Mouse (Mus musculus) hindbrain, embryonic 11.5 days (tissue): ENCODE measurements around the gene Homer1. TPM values are rescaled to one million over a fixed set of nuclear protein-coding genes. Genes with fewer than 3 reads are reported as not detected.

Experiments used
- ATAC-seq: fragments of 200-750 bp; cut with Nextera tagmentation; 2 replicates; pipeline ENCODE4 v1.8.0; 2017; ENCODE audit warnings: mild to moderate bottlenecking, moderate TSS enrichment, moderate library complexity; ENCODE audit not compliant: low FRiP score
- DNase-seq: peaks from one replicate; pipeline ENCODE4 v3.0.0-alpha.2; 2015; ENCODE audit warnings: low spot score
- H3K27ac ChIP-seq: fragments of 300-500 bp; sonication (generic); 2 replicates; pipeline ENCODE4 v1.5.1; 2014; ENCODE audit warnings: mild to moderate bottlenecking, low read depth, low read length
- H3K27me3 ChIP-seq: fragments of 300-500 bp; sonication (generic); 2 replicates; pipeline ENCODE4 v1.6.1; 2014; ENCODE audit warnings: mild to moderate bottlenecking, low read length, moderate library complexity, mixed read lengths; ENCODE audit not compliant: control insufficient read depth, insufficient read depth
- H3K36me3 ChIP-seq: fragments of 300-500 bp; sonication (generic); 2 replicates; pipeline ENCODE4 v1.6.1; 2014; ENCODE audit warnings: mild to moderate bottlenecking, low read length, moderate library complexity, mixed read lengths; ENCODE audit not compliant: control insufficient read depth, insufficient read depth
- H3K4me1 ChIP-seq: fragments of 300-500 bp; sonication (generic); replicated peaks from 2 replicates; pipeline ENCODE4 v1.6.1; 2014; ENCODE audit warnings: low read length, mixed read lengths; ENCODE audit not compliant: control insufficient read depth, insufficient read depth
- H3K4me2 ChIP-seq: fragments of 300-500 bp; sonication (generic); replicated peaks from 2 replicates; pipeline ENCODE4 v1.6.1; 2014; ENCODE audit warnings: mild to moderate bottlenecking, low read depth, low read length
- H3K4me3 ChIP-seq: fragments of 300-500 bp; sonication (generic); 2 replicates; pipeline ENCODE4 v1.5.1; 2014; ENCODE audit warnings: low read depth, low read length
- H3K9ac ChIP-seq: fragments of 300-500 bp; sonication (generic); 2 replicates; pipeline ENCODE4 v1.6.1; 2014; ENCODE audit warnings: low read depth, low read length
- H3K9me3 ChIP-seq: fragments of 300-500 bp; sonication (generic); 2 replicates; pipeline ENCODE4 v1.6.1; 2016; ENCODE audit warnings: low read length; ENCODE audit not compliant: control insufficient read depth
- WGBS: fragments of 180-500 bp; shearing (Covaris S2); extraction: QIAGEN DNeasy Blood & Tissue Kit; methylation state at CpG from one replicate; pipeline ENCODE4 v1.1.7; 2014; 5-methylcytosine and 5-hydroxymethylcytosine counted together
- polyA plus RNA-seq: library from polyadenylated mRNA; unstranded; fragments of >200 nt; fragmentation: Nextera tagmentation; extraction: Ambion mirVana; gene quantifications from 2 replicates; pipeline ENCODE4 v1.2.1, GENCODE M21; 2014

Homer1 gene
- polyA plus RNA-seq, 1 experiment from 2014 or later, result 17.7 TPM

GRCm38 (mm10) chr13:93304251-93305001 lies 5.0 kb downstream of the Homer1 start:
- Histone ChIP-seq H3K4me1 (0 out of 2 replicates have a peak, but pooled peaks cover 2% of the 10 kb centered on the region), H3K27ac (peak overlapping the region; percentile 97), H3K9ac (peak overlapping the region; percentile 88), H3K4me3 (peak overlapping the region; percentile 86), H3K9me3 (no peaks in the 10 kb centered on the region), H3K27me3 (no peaks in the 10 kb centered on the region), H3K4me2 (peak overlapping the region; percentile 49), H3K36me3 (no peaks in the 10 kb centered on the region)
- peak; percentile 76 for DNase-seq
- ATAC-seq, result peak; percentile 66
- WGBS, result under 1% methylated on average over 61 of the region's 64 CpGs

DNA sequence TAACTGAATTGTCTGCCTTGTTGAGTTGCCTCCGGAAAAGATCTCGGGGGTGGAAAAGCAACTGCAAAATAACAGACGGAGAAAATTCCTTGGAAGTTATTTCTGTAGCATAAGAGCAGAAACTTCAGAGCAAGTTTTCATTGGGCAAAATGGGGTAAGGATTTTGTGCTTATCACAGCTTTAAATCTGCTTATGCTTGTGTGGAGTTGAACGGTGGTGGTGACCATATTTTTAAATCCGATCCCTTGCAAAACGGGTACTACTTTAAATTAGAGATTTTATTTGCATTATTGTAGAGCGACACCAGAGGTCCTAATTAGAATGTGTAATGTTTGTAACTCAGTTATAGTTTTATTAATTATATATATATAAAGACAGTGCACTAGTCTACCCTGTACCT lies 5.7 kb downstream of the Homer1 start:
- Histone ChIP-seq H3K4me2 (peak overlapping the region; percentile 49), H3K4me1 (0 out of 2 replicates have a peak, but pooled peaks cover 2% of the 10 kb centered on the region), H3K27ac (no peak overlapping the region), H3K9me3 (no peaks in the 10 kb centered on the region), H3K36me3 (no peaks in the 10 kb centered on the region), H3K4me3 (peak overlapping the region; percentile 86), H3K27me3 (no peaks in the 10 kb centered on the region), H3K9ac (peak overlapping the region; percentile 2; the same call in 1 of the 2 replicates)
- no peak for ATAC-seq
- 19% methylated on average over 7 of the region's 7 CpGs for WGBS
- no peak for DNase-seq

- Histone ChIP-seq H3K9me3 (no peaks in the 10 kb centered on the region), H3K4me1 (0 out of 2 replicates have a peak, but pooled peaks cover 2% of the 10 kb centered on the region), H3K4me2 (peak overlapping the region; percentile 49), H3K36me3 (no peaks in the 10 kb centered on the region), H3K4me3 (peak overlapping the region; percentile 86), H3K9ac (peak overlapping the region; percentile 37), H3K27ac (no peak overlapping the region), H3K27me3 (no peaks in the 10 kb centered on the region)
- ATAC-seq, result no peak
- WGBS, result 22% methylated on average over 7 of the region's 7 CpGs
- peak; percentile 33 for DNase-seq
Measured at GRCm38 (mm10) chr13:93305636-93306035, 6.2 kb downstream of the Homer1 start.

- ATAC-seq, result no peak
- Histone ChIP-seq H3K9me3 (no peaks in the 10 kb centered on the region), H3K36me3 (no peaks in the 10 kb centered on the region), H3K4me2 (peak overlapping the region; percentile 24; the same call in 1 of the 2 replicates), H3K4me1 (0 out of 2 replicates have a peak, but pooled peaks cover 2% of the 10 kb centered on the region), H3K4me3 (no peak overlapping the region), H3K27me3 (no peaks in the 10 kb centered on the region), H3K27ac (no peak overlapping the region), H3K9ac (no peak overlapping the region)
- 65% methylated on average over 3 of the region's 3 CpGs for WGBS
- no peak for DNase-seq
Measured at GRCm38 (mm10) chr13:93306545-93306944, 7.1 kb downstream of the Homer1 start.

DNA sequence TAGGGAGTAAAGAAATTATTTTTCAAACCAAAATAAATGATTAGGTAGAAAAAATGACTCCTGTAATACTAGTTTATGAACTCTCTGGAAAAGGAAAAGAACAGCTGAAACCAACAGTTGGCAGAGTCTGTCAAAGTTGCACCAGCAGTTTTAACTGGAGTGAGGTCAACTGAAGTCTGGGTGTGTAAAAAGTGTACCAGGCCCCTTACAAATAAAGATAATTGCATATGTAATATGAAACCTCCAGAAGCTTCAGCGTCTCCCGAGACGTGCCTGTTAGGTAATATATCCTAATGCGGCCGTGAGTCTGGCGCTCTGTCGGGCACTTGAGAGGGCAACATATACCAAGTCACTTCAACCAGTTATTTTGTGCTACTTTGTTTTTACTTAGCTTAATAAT lies 8.3 kb downstream of the Homer1 start:
- Histone ChIP-seq H3K27ac (no peak overlapping the region), H3K4me1 (0 out of 2 replicates have a peak, but pooled peaks cover 2% of the 10 kb centered on the region), H3K27me3 (no peaks in the 10 kb centered on the region), H3K36me3 (no peaks in the 10 kb centered on the region), H3K9me3 (no peaks in the 10 kb centered on the region), H3K9ac (no peak overlapping the region), H3K4me3 (no peak overlapping the region), H3K4me2 (no peak overlapping the region)
- ATAC-seq (no peak), DNase-seq (no peak)
- 57% methylated on average over 7 of the region's 7 CpGs for WGBS

- 66% methylated on average over 1 of the region's 1 CpGs for WGBS
- DNase-seq, result no peak
- Histone ChIP-seq H3K4me2 (no peak overlapping the region), H3K4me3 (no peak overlapping the region), H3K9me3 (no peaks in the 10 kb centered on the region), H3K27ac (no peak overlapping the region), H3K36me3 (no peaks in the 10 kb centered on the region), H3K9ac (no peak overlapping the region), H3K27me3 (no peaks in the 10 kb centered on the region), H3K4me1 (0 out of 2 replicates have a peak, but pooled peaks cover 2% of the 10 kb centered on the region)
- ATAC-seq, result no peak
Measured at GRCm38 (mm10) chr13:93309295-93309694, 9.9 kb downstream of the Homer1 start.

DNA sequence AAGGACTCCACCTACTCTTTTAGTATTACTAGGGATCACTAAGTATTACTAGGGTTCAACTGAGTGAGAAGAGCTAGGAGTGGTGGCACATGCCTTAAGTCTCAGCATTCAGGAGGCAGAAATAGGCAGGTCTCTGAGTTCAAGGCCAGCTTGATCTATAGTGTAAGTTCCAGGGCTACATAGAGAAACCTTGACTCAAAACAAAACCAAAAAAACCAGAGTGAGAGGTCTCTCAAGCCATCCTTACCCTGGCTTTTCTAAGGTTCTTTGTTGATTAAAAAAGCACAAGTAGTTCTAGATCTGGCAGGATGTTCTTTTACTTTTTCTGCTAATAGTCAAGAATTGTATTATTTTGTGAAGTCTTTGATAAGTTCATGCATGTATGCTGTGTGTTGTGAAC lies 13.1 kb downstream of the Homer1 start:
- no peak overlapping the region for H3K9ac ChIP-seq
- H3K4me1 ChIP-seq, result no peaks in the 10 kb centered on the region
- no peak overlapping the region for H3K27ac ChIP-seq
- H3K4me3 ChIP-seq, result no peak overlapping the region
- no peaks in the 10 kb centered on the region for H3K9me3 ChIP-seq
- H3K4me2 ChIP-seq, result no peak overlapping the region
- no peak for ATAC-seq
- H3K36me3 ChIP-seq, result no peaks in the 10 kb centered on the region
- DNase-seq, result no peak
- H3K27me3 ChIP-seq, result no peaks in the 10 kb centered on the region

DNA sequence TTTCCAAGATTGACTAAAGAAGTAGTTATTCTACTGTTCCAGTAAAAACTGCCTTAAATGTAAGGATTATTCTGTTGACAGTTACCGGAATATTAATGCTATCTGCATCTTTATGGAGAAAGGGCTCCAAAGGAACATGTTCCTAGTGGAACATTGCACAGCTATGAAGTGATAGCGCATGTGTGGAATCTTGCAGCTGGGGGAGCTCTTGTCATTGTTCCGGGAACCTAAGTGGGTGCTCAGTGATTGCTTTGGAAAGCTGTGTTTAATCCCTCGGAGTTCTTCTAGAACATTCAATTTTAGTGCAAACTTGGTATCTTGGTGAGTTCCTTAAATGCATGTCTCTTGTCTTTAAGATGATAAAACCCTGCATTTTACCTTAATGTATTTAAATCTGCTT lies 14.9 kb downstream of the Homer1 start:
- ATAC-seq (no peak), DNase-seq (no peak)
- Histone ChIP-seq H3K36me3 (no peaks in the 10 kb centered on the region), H3K4me2 (no peak overlapping the region), H3K4me3 (no peak overlapping the region), H3K4me1 (no peaks in the 10 kb centered on the region), H3K9me3 (no peaks in the 10 kb centered on the region), H3K27ac (no peak overlapping the region), H3K27me3 (no peaks in the 10 kb centered on the region), H3K9ac (no peak overlapping the region)
- 94% methylated on average over 4 of the region's 4 CpGs for WGBS

DNA sequence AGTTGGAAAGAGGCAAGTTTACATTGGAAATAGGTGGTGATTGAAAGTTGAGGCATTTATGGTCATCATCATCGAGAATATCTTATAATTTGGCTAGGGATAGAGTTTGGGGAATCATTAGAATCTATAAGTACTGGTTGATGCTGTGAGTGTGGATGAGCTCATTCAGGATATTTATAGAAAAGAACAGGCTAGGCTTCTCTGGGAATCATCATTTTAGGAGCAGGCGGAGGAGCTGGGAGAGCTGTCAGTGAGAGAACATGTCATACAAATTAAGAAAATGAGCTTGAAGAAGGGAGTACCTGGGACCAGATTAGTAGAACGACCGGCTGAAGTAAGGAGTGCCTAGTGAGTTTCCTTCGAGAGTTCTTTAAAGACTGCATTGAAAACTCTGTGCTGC lies 20.7 kb downstream of the Homer1 start:
- Histone ChIP-seq H3K9me3 (no peaks in the 10 kb centered on the region), H3K9ac (no peak overlapping the region), H3K36me3 (no peaks in the 10 kb centered on the region), H3K27me3 (no peaks in the 10 kb centered on the region), H3K4me1 (no peaks in the 10 kb centered on the region), H3K4me3 (no peak overlapping the region), H3K27ac (no peak overlapping the region), H3K4me2 (no peak overlapping the region)
- 86% methylated on average over 5 of the region's 5 CpGs for WGBS
- DNase-seq (no peak), ATAC-seq (no peak)
